Comparison of ENCODE assay signal across 13 mouse cellular contexts in genomic region chr9:119925120-119925657, GRCm38 (mm10). TPM values are rescaled to one million over a fixed set of nuclear protein-coding genes. Genes with fewer than 3 reads are reported as not detected.
DNase-seq lines count a peak whose midpoint lies in the region; ATAC-seq and TF ChIP-seq lines count a peak whose summit lies in the region.
"Had no signal": no experiment of that assay in that cellular context is flagged by ENCODE, and none has a peak within 500 bp of the region (broad histone marks: within the 10 kb centered on the region; RNA-seq: fewer than 3 reads in every experiment).

No protein-coding gene starts in this region.

- no peak for ATAC-seq in kidney, embryonic 15.5 days (replicated peaks; ENCODE audit: low FRiP score)
- peak; percentile 39; the same call in 1 of the 2 replicates for ATAC-seq in liver, embryonic 11.5 days (replicated peaks; ENCODE audit: low FRiP score)

- peak; percentile 27 for DNase-seq in kidney, adult 2 months
- DNase-seq in liver, embryonic 11.5 days (ENCODE audit: low spot score) = no peak
- DNase-seq in lung, postnatal 14 days = peak; percentile 10
- peak; percentile 16 for DNase-seq in telencephalon, adult 2 months (ENCODE audit: low read depth, low spot score)
- no peak for DNase-seq in cerebellum, adult 9-10 months
- DNase-seq in cerebellum, postnatal 25 days = no peak
- no peak for DNase-seq in embryonic facial prominence, embryonic 10.5 days (ENCODE audit: low spot score)
- DNase-seq: kidney, postnatal 14 days; liver, embryonic 13.5 days had no signal

- H3K4me3 ChIP-seq in kidney, adult 2 months (ENCODE audit: insufficient read depth, low read depth, low read length) = no peak overlapping the region
- H3K4me3 ChIP-seq in kidney, embryonic 15.5 days (replicated peaks) = no peak overlapping the region
- no peak overlapping the region for H3K4me3 ChIP-seq in liver, embryonic 11.5 days (ENCODE audit: low read depth, low read length)
- no peak overlapping the region for H3K4me3 ChIP-seq in embryonic facial prominence, embryonic 10.5 days
- H3K4me3 ChIP-seq: embryonic facial prominence, embryonic 12.5 days; forebrain, embryonic 12.5 days; hindbrain, embryonic 13.5 days; liver, embryonic 13.5 days had no signal

- no peaks in the 10 kb centered on the region; the same call in none of the 2 replicates for H3K36me3 ChIP-seq in kidney, adult 2 months (ENCODE audit: control insufficient read depth, insufficient read depth, low read length)
- peaks cover 96% of the 10 kb centered on the region for H3K36me3 ChIP-seq in kidney, embryonic 15.5 days
- H3K36me3 ChIP-seq in liver, embryonic 11.5 days (ENCODE audit: control insufficient read depth, insufficient read depth, low read length) = peaks cover 52% of the 10 kb centered on the region
- peaks cover 96% of the 10 kb centered on the region for H3K36me3 ChIP-seq in embryonic facial prominence, embryonic 10.5 days (replicated peaks)

- WGBS in kidney, adult 2 months = 74% methylated on average over 16 of the region's 16 CpGs
- WGBS in kidney, embryonic 15.5 days = 90% methylated on average over 16 of the region's 16 CpGs
- WGBS in liver, embryonic 11.5 days = 60% methylated on average over 16 of the region's 16 CpGs
- WGBS in embryonic facial prominence, embryonic 10.5 days = 92% methylated on average over 16 of the region's 16 CpGs

- H3K27me3 ChIP-seq in kidney, adult 2 months (replicated peaks; ENCODE audit: control insufficient read depth, insufficient read depth, low read length) = no peaks in the 10 kb centered on the region
- no peaks in the 10 kb centered on the region for H3K27me3 ChIP-seq in kidney, embryonic 15.5 days
- no peaks in the 10 kb centered on the region for H3K27me3 ChIP-seq in liver, embryonic 11.5 days (replicated peaks; ENCODE audit: control insufficient read depth, insufficient read depth, low read length)
- no peaks in the 10 kb centered on the region for H3K27me3 ChIP-seq in embryonic facial prominence, embryonic 10.5 days (replicated peaks; ENCODE audit: low read depth, poor library complexity, severe bottlenecking)
- H3K27me3 ChIP-seq: embryonic facial prominence, embryonic 12.5 days; forebrain, embryonic 12.5 days; hindbrain, embryonic 13.5 days; liver, embryonic 13.5 days had no signal

- no peak overlapping the region for H3K9ac ChIP-seq in kidney, embryonic 15.5 days
- no peak overlapping the region for H3K9ac ChIP-seq in liver, embryonic 11.5 days (ENCODE audit: low read depth, low read length)
- H3K9ac ChIP-seq: embryonic facial prominence, embryonic 12.5 days; forebrain, embryonic 12.5 days; hindbrain, embryonic 13.5 days; liver, embryonic 13.5 days had no signal

- no peak overlapping the region for H3K27ac ChIP-seq in kidney, adult 2 months (ENCODE audit: insufficient read depth, low read depth, low read length)
- H3K27ac ChIP-seq in kidney, embryonic 15.5 days = no peak overlapping the region
- H3K27ac ChIP-seq in liver, embryonic 11.5 days (ENCODE audit: low read depth, low read length) = no peak overlapping the region
- no peak overlapping the region for H3K27ac ChIP-seq in embryonic facial prominence, embryonic 10.5 days (replicated peaks)
- H3K27ac ChIP-seq: embryonic facial prominence, embryonic 12.5 days; forebrain, embryonic 12.5 days; hindbrain, embryonic 13.5 days; liver, embryonic 13.5 days had no signal

- H3K4me2 ChIP-seq in kidney, embryonic 15.5 days = no peak overlapping the region
- H3K4me2 ChIP-seq in liver, embryonic 11.5 days = no peak overlapping the region
- H3K4me2 ChIP-seq: embryonic facial prominence, embryonic 12.5 days; forebrain, embryonic 12.5 days; hindbrain, embryonic 13.5 days; liver, embryonic 13.5 days had no signal

- H3K9me3 ChIP-seq in kidney, embryonic 15.5 days (replicated peaks) = no peaks in the 10 kb centered on the region
- H3K9me3 ChIP-seq in liver, embryonic 11.5 days (ENCODE audit: control insufficient read depth, low read length) = no peaks in the 10 kb centered on the region
- H3K9me3 ChIP-seq in embryonic facial prominence, embryonic 10.5 days = no peaks in the 10 kb centered on the region
- H3K9me3 ChIP-seq: embryonic facial prominence, embryonic 12.5 days; forebrain, embryonic 12.5 days; hindbrain, embryonic 13.5 days; liver, embryonic 13.5 days had no signal

- TF ChIP-seq CTCF in kidney, adult 2 months (conservative IDR thresholded peaks at IDR 0.05; ENCODE audit: insufficient read depth, insufficient read length, low read depth, low read length) = no peak

- no peaks in the 10 kb centered on the region for H3K4me1 ChIP-seq in kidney, adult 2 months (ENCODE audit: control insufficient read depth, insufficient read depth, low read length)
- peaks cover 8% of the 10 kb centered on the region; the same call in 1 of the 2 replicates for H3K4me1 ChIP-seq in kidney, embryonic 15.5 days
- 0 out of 2 replicates have a peak, but pooled peaks cover 2% of the 10 kb centered on the region for H3K4me1 ChIP-seq in liver, embryonic 11.5 days (replicated peaks; ENCODE audit: control insufficient read depth, insufficient read depth, low read length)
- H3K4me1 ChIP-seq in embryonic facial prominence, embryonic 10.5 days = no peaks in the 10 kb centered on the region
- H3K4me1 ChIP-seq: embryonic facial prominence, embryonic 12.5 days; forebrain, embryonic 12.5 days; hindbrain, embryonic 13.5 days had no signal

- TF ChIP-seq POLR2A in kidney, adult 2 months (IDR thresholded peaks at IDR 0.05; ENCODE audit: low read depth, low read length) = no peak

RNA-seq across cellular contexts. Expression of gene Gorasp1, which starts 12.2 kb away (rescaled TPM):
- polyA plus RNA-seq in kidney, adult 2 months (2012; rRNA removed) = 17.8 and 20.7 TPM in 2 replicates
- polyA plus RNA-seq in kidney, embryonic 15.5 days (2015; fragmentation: Nextera tagmentation; extraction: Ambion mirVana) = 27.7 and 29.7 TPM in 2 replicates
- 24.7 and 25.0 TPM in 2 replicates for polyA plus RNA-seq in liver, embryonic 11.5 days (2014; fragmentation: Nextera tagmentation; extraction: Ambion mirVana)
- 27.9 and 29.2 TPM in 2 replicates for polyA plus RNA-seq in embryonic facial prominence, embryonic 10.5 days (2016; fragmentation: Nextera tagmentation; extraction: Ambion mirVana)

RNA-seq across cellular contexts. Expression of gene Ttc21a, which starts 12.2 kb away (rescaled TPM):
- polyA plus RNA-seq in kidney, adult 2 months (2012; rRNA removed) = 0.06 and 0.07 TPM in 2 replicates
- 0.26 and 0.29 TPM in 2 replicates for polyA plus RNA-seq in kidney, embryonic 15.5 days (2015; fragmentation: Nextera tagmentation; extraction: Ambion mirVana)
- 0.14 TPM in 1 of 2 replicates, not detected in the other for polyA plus RNA-seq in liver, embryonic 11.5 days (2014; fragmentation: Nextera tagmentation; extraction: Ambion mirVana)
- 0.43 and 0.47 TPM in 2 replicates for polyA plus RNA-seq in embryonic facial prominence, embryonic 10.5 days (2016; fragmentation: Nextera tagmentation; extraction: Ambion mirVana)

RNA-seq across cellular contexts. Expression of gene Wdr48, which starts 30.5 kb away (rescaled TPM):
- 27.3 and 32.2 TPM in 2 replicates for polyA plus RNA-seq in kidney, adult 2 months (2012; rRNA removed)
- polyA plus RNA-seq in kidney, embryonic 15.5 days (2015; fragmentation: Nextera tagmentation; extraction: Ambion mirVana) = 51.9 and 53.6 TPM in 2 replicates
- polyA plus RNA-seq in liver, embryonic 11.5 days (2014; fragmentation: Nextera tagmentation; extraction: Ambion mirVana) = 45.6 and 49.2 TPM in 2 replicates
- polyA plus RNA-seq in embryonic facial prominence, embryonic 10.5 days (2016; fragmentation: Nextera tagmentation; extraction: Ambion mirVana) = 71.3 and 72.2 TPM in 2 replicates

RNA-seq across cellular contexts. Expression of gene Csrnp1, which starts 59.3 kb away (rescaled TPM):
- 14.8 and 24.2 TPM in 2 replicates for polyA plus RNA-seq in kidney, adult 2 months (2012; rRNA removed)
- polyA plus RNA-seq in kidney, embryonic 15.5 days (2015; fragmentation: Nextera tagmentation; extraction: Ambion mirVana) = 5.6 and 7.1 TPM in 2 replicates
- 1.1 and 2.2 TPM in 2 replicates for polyA plus RNA-seq in liver, embryonic 11.5 days (2014; fragmentation: Nextera tagmentation; extraction: Ambion mirVana)
- 3.1 and 4.8 TPM in 2 replicates for polyA plus RNA-seq in embryonic facial prominence, embryonic 10.5 days (2016; fragmentation: Nextera tagmentation; extraction: Ambion mirVana)

Comparison
In these comparisons a context has a peak if more than half of its experiments do, and no peak if none do; other contexts are left out.
1. DNase-seq: peak in kidney, adult 2 months (single experiment), lung, postnatal 14 days (single experiment) and telencephalon, adult 2 months (single experiment); none in liver, embryonic 11.5 days (single experiment), cerebellum, adult 9-10 months (single experiment), cerebellum, postnatal 25 days (0 of 2) and embryonic facial prominence, embryonic 10.5 days (single experiment).